Mouse (Mus musculus): ENCODE results near the gene Slc40a1. TPM values are rescaled to one million over a fixed set of nuclear protein-coding genes. Genes with fewer than 3 reads are reported as not detected.

Slc40a1 gene
- polyA plus RNA-seq, 1 experiment from 2014 or later, result 30.8 TPM

DNA sequence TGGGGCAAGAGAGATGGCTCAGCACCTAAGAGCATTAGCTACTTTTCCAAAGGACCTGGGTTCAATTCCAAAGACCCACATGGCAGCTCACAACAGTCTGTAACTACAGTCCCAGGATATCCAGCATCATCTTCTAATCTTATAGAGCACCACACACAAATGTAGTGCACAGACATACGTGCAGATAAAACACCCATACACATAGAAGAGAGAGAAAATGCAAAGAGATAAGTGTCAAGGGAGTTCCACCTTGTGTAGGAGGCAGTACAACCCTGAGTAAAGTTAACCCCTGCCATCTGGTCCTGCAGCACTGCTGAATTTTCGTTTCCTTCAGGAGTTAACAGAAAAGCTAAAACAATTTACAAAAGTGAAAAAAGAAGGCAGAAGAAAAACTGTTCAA lies 50.7 kb downstream of the Slc40a1 start:
- 68% methylated on average over 2 of the region's 2 CpGs for WGBS

DNA sequence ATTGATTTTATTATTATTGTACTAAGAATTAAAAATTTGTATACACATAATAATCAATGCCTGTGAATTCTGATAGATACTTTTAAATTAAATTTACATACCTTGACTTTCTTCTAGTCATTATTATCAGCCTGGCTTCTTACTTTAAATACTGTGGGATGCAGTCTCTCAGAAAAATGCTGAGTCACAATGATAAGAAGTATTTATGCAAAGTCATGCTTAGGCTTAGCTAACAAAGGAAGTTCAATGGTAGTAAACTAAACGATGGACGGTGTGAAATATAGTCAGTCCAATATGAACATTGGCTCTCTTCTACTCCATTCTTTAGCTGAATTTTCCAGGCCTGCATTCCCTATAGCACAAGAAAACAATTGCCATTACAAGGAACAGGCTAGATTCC lies 53.1 kb downstream of the Slc40a1 start:
- H3K9ac ChIP-seq (ENCODE audit: low read depth, low read length), result no peak overlapping the region
- no peak overlapping the region for H3K27ac ChIP-seq (ENCODE audit: low read length)
- H3K4me2 ChIP-seq (ENCODE audit: low read length), result no peak overlapping the region
- H3K27me3 ChIP-seq (ENCODE audit: control insufficient read depth, insufficient read depth, low read depth, low read length), result no peaks in the 10 kb centered on the region
- no peaks in the 10 kb centered on the region for H3K36me3 ChIP-seq (ENCODE audit: control insufficient read depth, insufficient read depth, low read length)
- no peaks in the 10 kb centered on the region for H3K4me1 ChIP-seq (ENCODE audit: control insufficient read depth, insufficient read depth, low read length)
- 87% methylated on average over 2 of the region's 2 CpGs for WGBS
- H3K9me3 ChIP-seq (replicated peaks; ENCODE audit: control insufficient read depth, low read length, poor library complexity, severe bottlenecking), result no peaks in the 10 kb centered on the region
- ATAC-seq, result no peak
- H3K4me3 ChIP-seq (ENCODE audit: low read depth, low read length), result no peak overlapping the region

More for the DNA sequence above, 50.7 kb downstream of the Slc40a1 start:
- ATAC-seq, result no peak
- Histone ChIP-seq H3K9me3 (replicated peaks; ENCODE audit: control insufficient read depth, low read length, poor library complexity, severe bottlenecking) (no peaks in the 10 kb centered on the region), H3K9ac (ENCODE audit: low read depth, low read length) (no peak overlapping the region), H3K27me3 (ENCODE audit: control insufficient read depth, insufficient read depth, low read depth, low read length) (no peaks in the 10 kb centered on the region), H3K4me2 (ENCODE audit: low read length) (no peak overlapping the region), H3K4me1 (ENCODE audit: control insufficient read depth, insufficient read depth, low read length) (no peaks in the 10 kb centered on the region), H3K36me3 (ENCODE audit: control insufficient read depth, insufficient read depth, low read length) (no peaks in the 10 kb centered on the region), H3K4me3 (ENCODE audit: low read depth, low read length) (no peak overlapping the region), H3K27ac (ENCODE audit: low read length) (no peak overlapping the region)

DNA sequence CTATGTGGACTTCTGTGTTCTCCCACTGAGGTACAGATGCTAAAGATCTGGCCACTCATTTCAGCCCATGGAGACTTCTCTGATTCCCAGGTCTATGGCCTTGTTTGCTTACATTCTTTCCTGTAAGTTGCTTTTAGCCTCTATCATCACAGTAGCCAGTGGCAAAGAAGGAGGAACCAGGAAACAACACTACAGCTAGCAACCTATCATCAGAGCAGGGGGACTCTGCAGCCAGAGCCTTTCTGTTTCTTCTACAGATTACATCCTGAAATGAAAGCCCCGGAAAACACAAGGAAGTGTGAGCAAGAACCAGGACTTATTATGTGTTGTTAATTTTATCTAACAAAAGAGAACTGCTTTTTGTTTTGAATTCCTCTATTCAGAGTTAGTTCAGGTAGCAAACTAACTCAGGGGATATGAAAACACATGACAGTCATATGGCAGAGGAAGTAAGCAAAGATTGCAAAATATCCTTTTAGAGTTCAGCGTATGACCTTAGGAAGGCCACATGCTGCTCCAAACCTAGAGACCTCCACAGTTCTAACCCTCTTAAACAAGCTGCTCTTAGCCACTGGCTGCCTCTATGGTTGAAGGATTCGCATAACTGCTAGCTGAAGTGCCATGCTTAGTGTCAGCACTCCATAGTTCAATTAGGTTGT lies 57.7 kb downstream of the Slc40a1 start:
- Histone ChIP-seq H3K36me3 (ENCODE audit: control insufficient read depth, insufficient read depth, low read length) (no peaks in the 10 kb centered on the region), H3K4me2 (ENCODE audit: low read length) (no peak overlapping the region), H3K4me3 (ENCODE audit: low read depth, low read length) (no peak overlapping the region), H3K27ac (ENCODE audit: low read length) (no peak overlapping the region), H3K9ac (ENCODE audit: low read depth, low read length) (no peak overlapping the region), H3K4me1 (ENCODE audit: control insufficient read depth, insufficient read depth, low read length) (no peaks in the 10 kb centered on the region), H3K9me3 (replicated peaks; ENCODE audit: control insufficient read depth, low read length, poor library complexity, severe bottlenecking) (no peaks in the 10 kb centered on the region), H3K27me3 (ENCODE audit: control insufficient read depth, insufficient read depth, low read depth, low read length) (no peaks in the 10 kb centered on the region)
- no peak for ATAC-seq
- 88% methylated on average over 3 of the region's 3 CpGs for whole genome bisulfite sequencing

DNA sequence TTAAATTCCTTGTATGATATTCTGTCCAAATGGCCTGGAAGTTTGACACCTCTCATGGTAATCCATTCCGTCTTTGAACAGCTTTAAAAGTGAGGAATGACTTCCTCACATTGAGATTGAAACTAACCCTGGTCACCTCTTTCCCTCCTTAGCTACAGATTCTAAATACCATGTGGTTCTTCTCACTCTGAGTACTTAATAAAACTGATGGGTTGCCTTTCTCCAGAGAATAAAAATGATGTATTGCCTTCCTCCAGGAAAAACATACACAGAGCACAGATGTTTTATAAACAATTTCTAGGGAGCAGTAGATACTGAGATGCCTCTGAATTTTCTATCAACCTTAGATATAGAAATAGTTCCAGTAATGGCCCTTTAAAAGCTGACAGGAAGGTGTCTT lies 58.3 kb downstream of the Slc40a1 start:
- no peaks in the 10 kb centered on the region for H3K4me1 ChIP-seq (ENCODE audit: control insufficient read depth, insufficient read depth, low read length)
- H3K4me2 ChIP-seq (ENCODE audit: low read length), result no peak overlapping the region
- 69% methylated on average over 1 of the region's 1 CpGs for WGBS

DNA sequence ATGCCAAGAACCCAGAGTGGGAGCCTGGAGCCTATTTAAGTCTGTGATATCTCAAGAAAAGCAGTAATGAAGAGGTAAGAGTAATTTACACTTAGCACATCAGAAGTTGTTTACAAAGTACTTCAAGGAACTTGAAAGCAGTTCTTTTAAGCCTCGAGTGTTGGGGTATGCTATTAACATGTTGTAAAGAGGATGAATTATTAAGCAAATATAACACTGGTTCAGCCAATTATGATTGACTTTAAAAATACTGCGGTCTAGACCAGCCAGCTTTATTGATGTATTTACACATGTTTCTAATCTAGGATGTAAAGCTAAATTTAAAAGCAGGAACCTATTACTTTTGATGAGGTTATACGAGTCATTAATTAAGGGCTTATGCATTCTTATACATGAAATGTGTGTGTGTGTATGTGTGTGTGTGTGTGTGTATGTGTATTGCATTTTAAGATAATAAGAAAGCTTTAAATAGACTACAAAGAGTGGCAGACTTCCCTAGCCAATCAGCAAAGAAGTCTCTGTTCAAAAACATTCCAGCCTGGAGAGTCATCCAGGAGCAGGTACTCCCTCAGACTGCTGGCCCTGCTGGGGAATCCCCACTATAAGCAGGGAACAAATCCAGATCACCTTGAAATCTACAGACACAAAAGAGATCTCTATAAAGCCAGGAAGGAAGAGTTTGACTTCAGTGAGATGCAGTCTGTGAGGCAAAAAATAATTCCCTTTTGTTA lies 59.9 kb downstream of the Slc40a1 start:
- Histone ChIP-seq H3K4me3 (ENCODE audit: low read depth, low read length) (no peak overlapping the region), H3K27ac (ENCODE audit: low read length) (no peak overlapping the region), H3K36me3 (ENCODE audit: control insufficient read depth, insufficient read depth, low read length) (no peaks in the 10 kb centered on the region), H3K4me2 (ENCODE audit: low read length) (no peak overlapping the region), H3K4me1 (ENCODE audit: control insufficient read depth, insufficient read depth, low read length) (no peaks in the 10 kb centered on the region), H3K9me3 (replicated peaks; ENCODE audit: control insufficient read depth, low read length, poor library complexity, severe bottlenecking) (no peaks in the 10 kb centered on the region; the same call in 1 of the 2 replicates), H3K9ac (ENCODE audit: low read depth, low read length) (no peak overlapping the region), H3K27me3 (ENCODE audit: control insufficient read depth, insufficient read depth, low read depth, low read length) (no peaks in the 10 kb centered on the region)
- no peak for ATAC-seq
- WGBS, result 79% methylated on average over 3 of the region's 3 CpGs

More for the DNA sequence above, 58.3 kb downstream of the Slc40a1 start:
- H3K36me3 ChIP-seq (ENCODE audit: control insufficient read depth, insufficient read depth, low read length), result no peaks in the 10 kb centered on the region
- H3K4me3 ChIP-seq (ENCODE audit: low read depth, low read length), result no peak overlapping the region
- H3K9ac ChIP-seq (ENCODE audit: low read depth, low read length), result no peak overlapping the region
- H3K27ac ChIP-seq (ENCODE audit: low read length), result no peak overlapping the region
- H3K27me3 ChIP-seq (ENCODE audit: control insufficient read depth, insufficient read depth, low read depth, low read length), result no peaks in the 10 kb centered on the region
- no peak for ATAC-seq
- H3K9me3 ChIP-seq (replicated peaks; ENCODE audit: control insufficient read depth, low read length, poor library complexity, severe bottlenecking), result no peaks in the 10 kb centered on the region; the same call in 1 of the 2 replicates

DNA sequence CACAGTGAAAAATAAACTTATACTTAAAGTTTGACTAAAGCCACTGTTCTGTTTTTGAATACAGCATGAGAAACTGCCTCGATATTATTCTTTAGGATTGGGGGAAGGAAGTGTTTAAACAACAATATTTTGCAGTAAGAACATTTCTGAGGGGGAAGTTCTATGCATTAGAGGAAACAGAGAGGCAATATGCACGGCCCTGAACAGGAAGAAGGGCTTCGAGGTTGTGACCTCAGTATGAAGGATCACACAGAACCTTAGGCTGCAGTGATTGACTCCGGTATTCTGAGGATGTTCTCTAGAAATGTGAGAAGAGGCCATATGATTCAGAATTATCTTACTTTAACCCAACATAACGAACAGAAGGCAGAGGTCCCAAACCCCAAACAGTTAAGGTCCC lies 60.6 kb downstream of the Slc40a1 start:
- H3K4me2 ChIP-seq (ENCODE audit: low read length), result no peak overlapping the region
- no peaks in the 10 kb centered on the region for H3K36me3 ChIP-seq (ENCODE audit: control insufficient read depth, insufficient read depth, low read length)
- H3K9me3 ChIP-seq (replicated peaks; ENCODE audit: control insufficient read depth, low read length, poor library complexity, severe bottlenecking), result no peaks in the 10 kb centered on the region; the same call in 1 of the 2 replicates
- no peak overlapping the region for H3K27ac ChIP-seq (ENCODE audit: low read length)
- H3K9ac ChIP-seq (ENCODE audit: low read depth, low read length), result no peak overlapping the region
- no peaks in the 10 kb centered on the region for H3K27me3 ChIP-seq (ENCODE audit: control insufficient read depth, insufficient read depth, low read depth, low read length)
- H3K4me3 ChIP-seq (ENCODE audit: low read depth, low read length), result no peak overlapping the region
- no peak for ATAC-seq
- H3K4me1 ChIP-seq (ENCODE audit: control insufficient read depth, insufficient read depth, low read length), result no peaks in the 10 kb centered on the region
- WGBS, result 83% methylated on average over 5 of the region's 5 CpGs

DNA sequence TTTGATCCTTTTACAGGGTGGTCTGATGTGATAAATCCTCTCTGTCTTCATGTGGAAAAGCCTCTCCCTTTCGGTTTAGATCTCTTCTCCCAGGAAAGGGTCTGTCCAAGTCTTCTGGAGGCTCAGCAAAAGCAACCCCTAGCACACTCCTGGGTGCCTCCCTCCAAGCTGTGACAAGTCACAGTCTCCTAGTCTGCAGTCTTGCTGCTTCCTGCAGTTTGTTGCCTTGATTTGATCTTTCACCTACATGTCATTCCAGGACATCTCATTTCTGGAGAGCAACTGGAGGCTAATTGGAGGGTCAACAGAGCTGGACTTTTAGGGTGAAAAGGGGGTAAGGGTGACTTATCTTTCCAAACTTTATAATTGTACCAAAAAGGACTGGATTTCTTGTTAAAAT lies 61.0 kb downstream of the Slc40a1 start:
- Histone ChIP-seq H3K9me3 (replicated peaks; ENCODE audit: control insufficient read depth, low read length, poor library complexity, severe bottlenecking) (no peaks in the 10 kb centered on the region; the same call in 1 of the 2 replicates), H3K4me1 (ENCODE audit: control insufficient read depth, insufficient read depth, low read length) (no peaks in the 10 kb centered on the region)
- WGBS, result 62% methylated on average over 1 of the region's 1 CpGs

DNA sequence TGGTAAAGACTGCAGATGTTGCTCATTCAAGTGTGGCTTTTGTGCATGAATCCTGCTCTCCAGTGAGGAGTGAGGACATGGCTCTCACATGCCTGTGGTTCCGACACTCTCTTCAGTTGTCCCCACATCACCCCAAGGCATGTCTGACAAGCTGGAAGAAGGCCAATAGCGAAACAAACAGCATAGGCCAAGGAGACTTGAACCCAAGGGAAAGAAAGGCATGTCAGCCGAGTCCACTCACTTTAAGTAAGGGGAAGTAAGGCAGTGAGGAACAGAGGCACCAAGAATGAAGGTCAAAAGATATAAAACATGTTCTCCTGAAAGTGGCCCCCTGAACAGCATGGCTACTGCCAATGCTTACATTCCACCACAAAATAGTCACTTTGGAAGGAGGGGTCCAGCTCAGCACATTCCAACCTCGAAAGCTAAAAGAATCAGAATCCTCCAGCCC lies 61.7 kb downstream of the Slc40a1 start:
- H3K9ac ChIP-seq (ENCODE audit: low read depth, low read length), result no peak overlapping the region
- 76% methylated on average over 4 of the region's 4 CpGs for WGBS
- H3K4me2 ChIP-seq (ENCODE audit: low read length), result no peak overlapping the region
- H3K4me3 ChIP-seq (ENCODE audit: low read depth, low read length), result no peak overlapping the region
- no peaks in the 10 kb centered on the region for H3K27me3 ChIP-seq (ENCODE audit: control insufficient read depth, insufficient read depth, low read depth, low read length)
- no peaks in the 10 kb centered on the region for H3K36me3 ChIP-seq (ENCODE audit: control insufficient read depth, insufficient read depth, low read length)
- ATAC-seq, result no peak
- H3K4me1 ChIP-seq (ENCODE audit: control insufficient read depth, insufficient read depth, low read length), result no peaks in the 10 kb centered on the region
- no peak overlapping the region for H3K27ac ChIP-seq (ENCODE audit: low read length)
- no peaks in the 10 kb centered on the region; the same call in 1 of the 2 replicates for H3K9me3 ChIP-seq (replicated peaks; ENCODE audit: control insufficient read depth, low read length, poor library complexity, severe bottlenecking)

More for the DNA sequence above, 61.0 kb downstream of the Slc40a1 start:
- Histone ChIP-seq H3K27ac (ENCODE audit: low read length) (no peak overlapping the region), H3K27me3 (ENCODE audit: control insufficient read depth, insufficient read depth, low read depth, low read length) (no peaks in the 10 kb centered on the region), H3K36me3 (ENCODE audit: control insufficient read depth, insufficient read depth, low read length) (no peaks in the 10 kb centered on the region), H3K4me3 (ENCODE audit: low read depth, low read length) (no peak overlapping the region), H3K4me2 (ENCODE audit: low read length) (no peak overlapping the region), H3K9ac (ENCODE audit: low read depth, low read length) (no peak overlapping the region)
- no peak for ATAC-seq

DNA sequence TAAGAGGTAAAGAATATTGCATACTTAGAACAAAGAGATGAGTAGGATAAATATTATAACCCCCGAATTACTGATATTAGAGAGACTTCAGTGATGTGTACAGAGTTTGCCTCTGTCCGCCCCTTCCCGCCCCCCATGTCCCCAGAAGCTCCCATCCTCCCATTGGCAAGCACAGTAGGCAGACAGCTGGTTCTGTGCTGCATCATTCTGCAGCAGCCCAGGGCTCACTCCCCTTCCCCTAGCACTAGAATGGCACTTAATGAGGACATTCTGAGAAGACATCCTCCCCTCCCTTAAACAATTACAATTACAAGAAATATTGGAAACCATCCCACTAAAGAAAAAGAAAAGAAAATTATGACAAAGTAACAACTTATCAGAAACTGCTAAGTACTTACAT lies 62.7 kb downstream of the Slc40a1 start:
- Histone ChIP-seq H3K27ac (ENCODE audit: low read length) (no peak overlapping the region), H3K4me3 (ENCODE audit: low read depth, low read length) (no peak overlapping the region), H3K27me3 (ENCODE audit: control insufficient read depth, insufficient read depth, low read depth, low read length) (no peaks in the 10 kb centered on the region), H3K4me2 (ENCODE audit: low read length) (no peak overlapping the region), H3K9ac (ENCODE audit: low read depth, low read length) (no peak overlapping the region), H3K36me3 (ENCODE audit: control insufficient read depth, insufficient read depth, low read length) (no peaks in the 10 kb centered on the region), H3K4me1 (ENCODE audit: control insufficient read depth, insufficient read depth, low read length) (no peaks in the 10 kb centered on the region), H3K9me3 (replicated peaks; ENCODE audit: control insufficient read depth, low read length, poor library complexity, severe bottlenecking) (no peaks in the 10 kb centered on the region; the same call in 1 of the 2 replicates)
- 94% methylated on average over 3 of the region's 3 CpGs for WGBS
- no peak for ATAC-seq
